Mouse (Mus musculus): ENCODE data around the gene Casp6. TPM values are rescaled to one million over a fixed set of nuclear protein-coding genes. Genes with fewer than 3 reads are reported as not detected.

Casp6 gene
- polyA plus RNA-seq, 1 experiment = 6.7 TPM

- no peak overlapping the region for H3K4me3 ChIP-seq (replicated peaks; ENCODE audit: insufficient read depth, low read depth, low read length)
- DNase-seq = no peak
- 87% methylated on average over 8 of the region's 8 CpGs for WGBS
- H3K27ac ChIP-seq (ENCODE audit: insufficient read depth, low read length) = no peak overlapping the region
- H3K27me3 ChIP-seq (ENCODE audit: control insufficient read depth, insufficient read depth, low read length) = no peaks in the 10 kb centered on the region
- no peaks in the 10 kb centered on the region for H3K4me1 ChIP-seq (ENCODE audit: control insufficient read depth, insufficient read depth, low read length)
- TF ChIP-seq CTCF (IDR thresholded peaks at IDR 0.05; ENCODE audit: borderline replicate concordance, insufficient read depth, low read depth, low read length) (no peak), POLR2A (IDR thresholded peaks at IDR 0.05; ENCODE audit: borderline replicate concordance, insufficient read depth, low read length) (no peak)
These were observed 20.2 kb upstream of the Casp6 start for GRCm38 (mm10) chr3:129880925-129881593.

- Histone ChIP-seq H3K4me1 (ENCODE audit: control insufficient read depth, insufficient read depth, low read length) (no peaks in the 10 kb centered on the region), H3K4me3 (replicated peaks; ENCODE audit: insufficient read depth, low read depth, low read length) (no peak overlapping the region), H3K27ac (ENCODE audit: insufficient read depth, low read length) (no peak overlapping the region), H3K27me3 (ENCODE audit: control insufficient read depth, insufficient read depth, low read length) (no peaks in the 10 kb centered on the region)
- 91% methylated on average over 9 of the region's 9 CpGs for WGBS
- TF ChIP-seq POLR2A (IDR thresholded peaks at IDR 0.05; ENCODE audit: borderline replicate concordance, insufficient read depth, low read length) = no peak
- TF ChIP-seq CTCF (IDR thresholded peaks at IDR 0.05; ENCODE audit: borderline replicate concordance, insufficient read depth, low read depth, low read length) = no peak
- DNase-seq = no peak
These were observed 15.6 kb upstream of the Casp6 start for GRCm38 (mm10) chr3:129885577-129885976.

GRCm38 (mm10) chr3:129886430-129886829 lies 14.8 kb upstream of the Casp6 start:
- WGBS = 87% methylated on average over 5 of the region's 5 CpGs
- TF ChIP-seq CTCF (IDR thresholded peaks at IDR 0.05; ENCODE audit: borderline replicate concordance, insufficient read depth, low read depth, low read length) = no peak
- TF ChIP-seq POLR2A (IDR thresholded peaks at IDR 0.05; ENCODE audit: borderline replicate concordance, insufficient read depth, low read length) = no peak
- no peak for DNase-seq

GRCm38 (mm10) chr3:129887779-129888517 lies 13.3 kb upstream of the Casp6 start:
- 89% methylated on average over 13 of the region's 13 CpGs for WGBS
- no peak for DNase-seq
- no peaks in the 10 kb centered on the region for H3K4me1 ChIP-seq (ENCODE audit: control insufficient read depth, insufficient read depth, low read length)
- no peaks in the 10 kb centered on the region for H3K27me3 ChIP-seq (ENCODE audit: control insufficient read depth, insufficient read depth, low read length)
- no peak overlapping the region for H3K4me3 ChIP-seq (replicated peaks; ENCODE audit: insufficient read depth, low read depth, low read length)
- TF ChIP-seq POLR2A (IDR thresholded peaks at IDR 0.05; ENCODE audit: borderline replicate concordance, insufficient read depth, low read length) (no peak), CTCF (IDR thresholded peaks at IDR 0.05; ENCODE audit: borderline replicate concordance, insufficient read depth, low read depth, low read length) (no peak)
- H3K27ac ChIP-seq (ENCODE audit: insufficient read depth, low read length) = no peak overlapping the region

More at GRCm38 (mm10) chr3:129886430-129886829, 14.8 kb upstream of the Casp6 start:
- H3K4me3 ChIP-seq (replicated peaks; ENCODE audit: insufficient read depth, low read depth, low read length) = no peak overlapping the region
- H3K27me3 ChIP-seq (ENCODE audit: control insufficient read depth, insufficient read depth, low read length) = no peaks in the 10 kb centered on the region
- no peak overlapping the region for H3K27ac ChIP-seq (ENCODE audit: insufficient read depth, low read length)
- no peaks in the 10 kb centered on the region for H3K4me1 ChIP-seq (ENCODE audit: control insufficient read depth, insufficient read depth, low read length)

- TF ChIP-seq POLR2A (IDR thresholded peaks at IDR 0.05; ENCODE audit: borderline replicate concordance, insufficient read depth, low read length) = no peak
- TF ChIP-seq CTCF (IDR thresholded peaks at IDR 0.05; ENCODE audit: borderline replicate concordance, insufficient read depth, low read depth, low read length) = no peak
- Histone ChIP-seq H3K27ac (ENCODE audit: insufficient read depth, low read length) (no peak overlapping the region), H3K4me1 (ENCODE audit: control insufficient read depth, insufficient read depth, low read length) (no peaks in the 10 kb centered on the region), H3K4me3 (replicated peaks; ENCODE audit: insufficient read depth, low read depth, low read length) (no peak overlapping the region), H3K27me3 (ENCODE audit: control insufficient read depth, insufficient read depth, low read length) (no peaks in the 10 kb centered on the region)
- no peak for DNase-seq
- WGBS = 80% methylated on average over 5 of the region's 5 CpGs
These were observed 9.2 kb upstream of the Casp6 start for GRCm38 (mm10) chr3:129892003-129892402.

- WGBS = 95% methylated on average over 3 of the region's 3 CpGs
- TF ChIP-seq CTCF (IDR thresholded peaks at IDR 0.05; ENCODE audit: borderline replicate concordance, insufficient read depth, low read depth, low read length) = no peak
- TF ChIP-seq POLR2A (IDR thresholded peaks at IDR 0.05; ENCODE audit: borderline replicate concordance, insufficient read depth, low read length) = no peak
- no peak overlapping the region for H3K4me3 ChIP-seq (replicated peaks; ENCODE audit: insufficient read depth, low read depth, low read length)
- no peaks in the 10 kb centered on the region for H3K27me3 ChIP-seq (ENCODE audit: control insufficient read depth, insufficient read depth, low read length)
- H3K4me1 ChIP-seq (ENCODE audit: control insufficient read depth, insufficient read depth, low read length) = no peaks in the 10 kb centered on the region
- DNase-seq = no peak
- no peak overlapping the region for H3K27ac ChIP-seq (ENCODE audit: insufficient read depth, low read length)
These were observed 8.1 kb upstream of the Casp6 start for GRCm38 (mm10) chr3:129893143-129893542.

- H3K27ac ChIP-seq (ENCODE audit: insufficient read depth, low read length) = no peak overlapping the region
- TF ChIP-seq CTCF (IDR thresholded peaks at IDR 0.05; ENCODE audit: borderline replicate concordance, insufficient read depth, low read depth, low read length) (no peak), POLR2A (IDR thresholded peaks at IDR 0.05; ENCODE audit: borderline replicate concordance, insufficient read depth, low read length) (no peak)
- no peak for DNase-seq
- H3K4me3 ChIP-seq (replicated peaks; ENCODE audit: insufficient read depth, low read depth, low read length) = no peak overlapping the region
- H3K4me1 ChIP-seq (ENCODE audit: control insufficient read depth, insufficient read depth, low read length) = no peaks in the 10 kb centered on the region
- WGBS = 90% methylated on average over 6 of the region's 6 CpGs
- no peaks in the 10 kb centered on the region for H3K27me3 ChIP-seq (ENCODE audit: control insufficient read depth, insufficient read depth, low read length)
These were observed 4.6 kb upstream of the Casp6 start for GRCm38 (mm10) chr3:129896591-129896990.

GRCm38 (mm10) chr3:129898886-129899285 lies 2.3 kb upstream of the Casp6 start:
- no peak overlapping the region for H3K27ac ChIP-seq (ENCODE audit: insufficient read depth, low read length)
- H3K27me3 ChIP-seq (ENCODE audit: control insufficient read depth, insufficient read depth, low read length) = no peaks in the 10 kb centered on the region
- TF ChIP-seq POLR2A (IDR thresholded peaks at IDR 0.05; ENCODE audit: borderline replicate concordance, insufficient read depth, low read length) (no peak), CTCF (IDR thresholded peaks at IDR 0.05; ENCODE audit: borderline replicate concordance, insufficient read depth, low read depth, low read length) (no peak)
- no peak overlapping the region for H3K4me3 ChIP-seq (replicated peaks; ENCODE audit: insufficient read depth, low read depth, low read length)
- H3K4me1 ChIP-seq (ENCODE audit: control insufficient read depth, insufficient read depth, low read length) = no peaks in the 10 kb centered on the region
- 77% methylated on average over 4 of the region's 4 CpGs for WGBS
- DNase-seq = no peak

Data from cerebellum, adult 2 months (tissue).